Mouse (Mus musculus) liver, embryonic 11.5 days (tissue): ENCODE data around the gene Zfp451. TPM values are rescaled to one million over a fixed set of nuclear protein-coding genes. Genes with fewer than 3 reads are reported as not detected.

ENCODE experiments used
- ATAC-seq: fragments of 200-750 bp; cut with Nextera tagmentation; replicated peaks from 2 replicates; pipeline ENCODE4 v1.8.0; 2017; ENCODE audit warnings: moderate number of reproducible peaks, mild to moderate bottlenecking, moderate TSS enrichment, moderate library complexity; ENCODE audit not compliant: low FRiP score
- DNase-seq: peaks from one replicate; pipeline ENCODE4 v3.0.0-alpha.2; 2017; ENCODE audit warnings: low spot score
- H3K27ac ChIP-seq: fragments of 300-500 bp; sonication (generic); 2 replicates; pipeline ENCODE4 v1.5.1; 2014; ENCODE audit warnings: mild to moderate bottlenecking, low read depth, low read length, control low read depth
- H3K27me3 ChIP-seq: fragments of 300-500 bp; sonication (generic); replicated peaks from 2 replicates; pipeline ENCODE4 v1.6.1; 2014; ENCODE audit warnings: low read length, mixed read lengths; ENCODE audit not compliant: control insufficient read depth, insufficient read depth
- H3K36me3 ChIP-seq: fragments of 300-500 bp; sonication (generic); 2 replicates; pipeline ENCODE4 v1.6.1; 2014; ENCODE audit warnings: mild to moderate bottlenecking, low read length, moderate library complexity, mixed read lengths; ENCODE audit not compliant: control insufficient read depth, insufficient read depth
- H3K4me1 ChIP-seq: fragments of 300-500 bp; sonication (generic); replicated peaks from 2 replicates; pipeline ENCODE4 v1.6.1; 2014; ENCODE audit warnings: low read length, mixed read lengths; ENCODE audit not compliant: control insufficient read depth, insufficient read depth
- H3K4me2 ChIP-seq: fragments of 300-500 bp; sonication (generic); 2 replicates; pipeline ENCODE4 v1.6.1; 2014; ENCODE audit warnings: mild to moderate bottlenecking, control low read depth, moderate library complexity
- H3K4me3 ChIP-seq: fragments of 300-500 bp; sonication (generic); 2 replicates; pipeline ENCODE4 v1.5.1; 2014; ENCODE audit warnings: low read depth, low read length, control low read depth
- H3K9ac ChIP-seq: fragments of 300-500 bp; sonication (generic); 2 replicates; pipeline ENCODE4 v1.6.1; 2014; ENCODE audit warnings: low read depth, low read length, control low read depth
- H3K9me3 ChIP-seq: fragments of 300-500 bp; sonication (generic); 2 replicates; pipeline ENCODE4 v1.6.1; 2016; ENCODE audit warnings: low read length, inconsistent platforms, mixed read lengths; ENCODE audit not compliant: control insufficient read depth
- WGBS: fragments of 180-500 bp; shearing (Covaris S2); extraction: QIAGEN DNeasy Blood & Tissue Kit; methylation state at CpG from one replicate; pipeline ENCODE4 v1.1.7; 2014; 5-methylcytosine and 5-hydroxymethylcytosine counted together
- polyA plus RNA-seq: library from polyadenylated mRNA; unstranded; fragments of >200 nt; fragmentation: Nextera tagmentation; extraction: Ambion mirVana; gene quantifications from 2 replicates; pipeline ENCODE4 v1.2.1, GENCODE M21; 2014

Gene Zfp451
- polyA plus RNA-seq, 1 experiment from 2014 or later = 20.4 TPM

- H3K27ac ChIP-seq = no peak overlapping the region
- WGBS = 42% methylated on average over 12 of the region's 12 CpGs
- H3K9me3 ChIP-seq = no peaks in the 10 kb centered on the region
- no peak overlapping the region for H3K9ac ChIP-seq
- peaks cover 17% of the 10 kb centered on the region; the same call in 1 of the 2 replicates for H3K36me3 ChIP-seq
- DNase-seq (peak; percentile 53), ATAC-seq (peak; percentile 61; the same call in 1 of the 2 replicates)
- H3K27me3 ChIP-seq = no peaks in the 10 kb centered on the region
- no peak overlapping the region for H3K4me2 ChIP-seq
- H3K4me3 ChIP-seq = no peak overlapping the region
- H3K4me1 ChIP-seq = no peaks in the 10 kb centered on the region
Observed at GRCm38 (mm10) chr1:33739302-33739701, 75.1 kb downstream of the Zfp451 start.

GRCm38 (mm10) chr1:33738681-33739278 lies 75.6 kb downstream of the Zfp451 start:
- 80% methylated on average over 11 of the region's 11 CpGs for WGBS
- Histone ChIP-seq H3K9me3 (no peaks in the 10 kb centered on the region), H3K4me3 (no peak overlapping the region), H3K27ac (no peak overlapping the region), H3K9ac (no peak overlapping the region), H3K4me1 (no peaks in the 10 kb centered on the region), H3K4me2 (no peak overlapping the region), H3K27me3 (no peaks in the 10 kb centered on the region), H3K36me3 (peaks cover 17% of the 10 kb centered on the region; the same call in 1 of the 2 replicates)
- ATAC-seq (peak; percentile 14), DNase-seq (no peak)

GRCm38 (mm10) chr1:33738281-33738680 lies 76.1 kb downstream of the Zfp451 start:
- Histone ChIP-seq H3K9me3 (no peaks in the 10 kb centered on the region), H3K9ac (no peak overlapping the region), H3K4me1 (no peaks in the 10 kb centered on the region), H3K36me3 (peaks cover 17% of the 10 kb centered on the region; the same call in 1 of the 2 replicates), H3K4me3 (no peak overlapping the region), H3K4me2 (no peak overlapping the region), H3K27ac (no peak overlapping the region), H3K27me3 (no peaks in the 10 kb centered on the region)
- WGBS = 92% methylated on average over 11 of the region's 11 CpGs
- DNase-seq (no peak), ATAC-seq (no peak)

GRCm38 (mm10) chr1:33734001-33734685 lies 80.3 kb downstream of the Zfp451 start:
- WGBS = 80% methylated on average over 5 of the region's 5 CpGs
- DNase-seq (no peak), ATAC-seq (no peak)
- Histone ChIP-seq H3K4me3 (no peak overlapping the region), H3K27ac (no peak overlapping the region), H3K9ac (no peak overlapping the region), H3K4me1 (no peaks in the 10 kb centered on the region), H3K27me3 (no peaks in the 10 kb centered on the region), H3K4me2 (no peak overlapping the region), H3K36me3 (peaks cover 15% of the 10 kb centered on the region; the same call in 1 of the 2 replicates), H3K9me3 (no peaks in the 10 kb centered on the region)

GRCm38 (mm10) chr1:33733044-33733443 lies 81.4 kb downstream of the Zfp451 start:
- H3K27ac ChIP-seq = no peak overlapping the region
- no peak overlapping the region for H3K4me3 ChIP-seq
- DNase-seq (no peak), ATAC-seq (no peak)
- peaks cover 17% of the 10 kb centered on the region for H3K36me3 ChIP-seq
- no peaks in the 10 kb centered on the region for H3K4me1 ChIP-seq
- H3K4me2 ChIP-seq = no peak overlapping the region
- H3K9ac ChIP-seq = no peak overlapping the region
- no peaks in the 10 kb centered on the region for H3K9me3 ChIP-seq
- no peaks in the 10 kb centered on the region for H3K27me3 ChIP-seq
- WGBS = 87% methylated on average over 9 of the region's 9 CpGs

GRCm38 (mm10) chr1:33725086-33725485 lies 89.3 kb downstream of the Zfp451 start:
- H3K4me1 ChIP-seq = peaks cover 4% of the 10 kb centered on the region; the same call in 1 of the 2 replicates
- WGBS = 92% methylated on average over 5 of the region's 5 CpGs
- no peaks in the 10 kb centered on the region for H3K9me3 ChIP-seq
- H3K4me3 ChIP-seq = no peak overlapping the region
- H3K9ac ChIP-seq = no peak overlapping the region
- H3K36me3 ChIP-seq = peaks cover 20% of the 10 kb centered on the region
- no peak for DNase-seq
- no peak for ATAC-seq
- H3K27me3 ChIP-seq = no peaks in the 10 kb centered on the region
- no peak overlapping the region for H3K27ac ChIP-seq
- no peak overlapping the region for H3K4me2 ChIP-seq

- WGBS = 87% methylated on average over 6 of the region's 6 CpGs
- no peak overlapping the region for H3K4me3 ChIP-seq
- H3K36me3 ChIP-seq = peaks cover 20% of the 10 kb centered on the region
- no peak overlapping the region for H3K4me2 ChIP-seq
- no peaks in the 10 kb centered on the region for H3K27me3 ChIP-seq
- DNase-seq (no peak), ATAC-seq (no peak)
- H3K9ac ChIP-seq = no peak overlapping the region
- no peak overlapping the region for H3K27ac ChIP-seq
- peaks cover 4% of the 10 kb centered on the region; the same call in 1 of the 2 replicates for H3K4me1 ChIP-seq
- H3K9me3 ChIP-seq = no peaks in the 10 kb centered on the region
Observed at GRCm38 (mm10) chr1:33724516-33724915, 89.9 kb downstream of the Zfp451 start.

GRCm38 (mm10) chr1:33721020-33721419 lies 93.4 kb downstream of the Zfp451 start:
- Histone ChIP-seq H3K36me3 (peaks cover 12% of the 10 kb centered on the region; the same call in 1 of the 2 replicates), H3K27me3 (no peaks in the 10 kb centered on the region), H3K27ac (no peak overlapping the region), H3K9me3 (no peaks in the 10 kb centered on the region), H3K4me2 (peak overlapping the region; percentile 85), H3K4me3 (no peak overlapping the region), H3K4me1 (peaks cover 4% of the 10 kb centered on the region; the same call in 1 of the 2 replicates), H3K9ac (no peak overlapping the region)
- no peak for DNase-seq
- 78% methylated on average over 7 of the region's 7 CpGs for WGBS
- no peak for ATAC-seq
